Mouse (Mus musculus): ENCODE measurements around the gene Ccdc191.

GRCm38 (mm10) chr16:43979010-43979327 lies 89.4 kb downstream of the Ccdc191 start:
- TF ChIP-seq CEBPB (IDR thresholded peaks at IDR 0.05; ENCODE audit: low read depth) (no peak), CTCF (IDR thresholded peaks at IDR 0.05; ENCODE audit: control insufficient read depth, insufficient read depth, insufficient read length) (no peak), MAX (IDR thresholded peaks at IDR 0.05) (no peak), MYOD1 (IDR thresholded peaks at IDR 0.05; ENCODE audit: control insufficient read depth, insufficient read length, low read depth) (no peak), USF1 (IDR thresholded peaks at IDR 0.05; ENCODE audit: low read depth) (no peak), MYOG (IDR thresholded peaks at IDR 0.05; ENCODE audit: control insufficient read depth, extremely low read depth, insufficient read length) (no peak)

All from C2C12 (cell line).